Mouse (Mus musculus): ENCODE data around the gene Egfl6. TPM values are rescaled to one million over a fixed set of nuclear protein-coding genes. Genes with fewer than 3 reads are reported as not detected.
"Not testable (repeated sequence)": the region's sequence is repeated elsewhere in the genome, so short reads cannot be mapped to it uniquely, and the experiment has no call there.

Egfl6 gene
- polyA plus RNA-seq, 1 experiment from 2014 or later, result 3.7 TPM

- no peaks in the 10 kb centered on the region for H3K9me3 ChIP-seq (replicated peaks; ENCODE audit: control insufficient read depth, low read length)
These were observed 57.4 kb downstream of the Egfl6 start for GRCm38 (mm10) chrX:166528126-166528525.

DNA sequence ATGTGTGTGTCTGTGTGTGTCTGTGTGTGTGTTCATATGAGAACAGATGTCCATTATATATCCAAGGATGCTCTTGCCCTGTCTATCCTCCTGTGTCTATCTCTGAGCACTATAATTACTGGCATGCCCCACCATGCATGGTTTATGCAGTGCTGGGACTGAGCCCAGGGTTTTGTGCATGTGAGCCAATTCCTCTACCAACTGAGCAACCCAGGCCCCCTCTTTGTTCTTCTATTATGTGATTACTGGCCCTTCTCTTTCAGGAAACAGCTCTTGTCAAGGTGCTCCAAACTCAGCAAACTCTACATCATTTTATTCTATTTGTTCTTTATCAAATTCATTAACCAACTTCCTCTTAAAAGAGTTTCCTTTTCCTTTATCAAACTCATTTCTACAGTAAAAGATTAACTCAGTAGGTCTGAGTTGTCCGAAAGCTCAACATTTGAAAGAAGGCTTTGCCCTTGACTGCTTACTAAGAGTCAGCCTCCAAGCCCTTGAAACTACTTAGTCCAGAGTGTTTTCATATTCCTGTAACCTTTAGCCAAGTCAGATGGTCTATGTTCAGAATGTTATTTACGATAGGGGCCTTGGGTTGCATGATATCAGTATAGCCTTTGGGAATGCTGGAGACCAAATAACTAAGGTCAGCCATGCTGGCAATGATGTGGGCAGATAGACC is 59.7 kb downstream of the Egfl6 start:
- no peaks in the 10 kb centered on the region for H3K27me3 ChIP-seq (ENCODE audit: control insufficient read depth, insufficient read depth, low read length)
- H3K9me3 ChIP-seq (replicated peaks; ENCODE audit: control insufficient read depth, low read length), result no peaks in the 10 kb centered on the region
- H3K36me3 ChIP-seq (ENCODE audit: control insufficient read depth, insufficient read depth), result no peaks in the 10 kb centered on the region
- WGBS, result 78% methylated on average over 2 of the region's 2 CpGs
- no peak overlapping the region for H3K27ac ChIP-seq (ENCODE audit: low read length)
- H3K4me3 ChIP-seq (ENCODE audit: low read length), result no peak overlapping the region
- H3K9ac ChIP-seq (ENCODE audit: low read length), result no peak overlapping the region
- H3K4me1 ChIP-seq (ENCODE audit: control insufficient read depth, insufficient read depth, low read length), result no peaks in the 10 kb centered on the region
- no peak overlapping the region for H3K4me2 ChIP-seq (ENCODE audit: low read depth, low read length)
- ATAC-seq (replicated peaks; ENCODE audit: extremely low read depth, insufficient read depth, low FRiP score), result no peak

More at GRCm38 (mm10) chrX:166528126-166528525, 57.4 kb downstream of the Egfl6 start:
- 77% methylated on average over 3 of the region's 3 CpGs for WGBS
- H3K9ac ChIP-seq (ENCODE audit: low read length), result no peak overlapping the region
- no peak for ATAC-seq (replicated peaks; ENCODE audit: extremely low read depth, insufficient read depth, low FRiP score)
- H3K4me2 ChIP-seq (ENCODE audit: low read depth, low read length), result no peak overlapping the region
- no peaks in the 10 kb centered on the region for H3K36me3 ChIP-seq (ENCODE audit: control insufficient read depth, insufficient read depth)
- no peaks in the 10 kb centered on the region for H3K4me1 ChIP-seq (ENCODE audit: control insufficient read depth, insufficient read depth, low read length)
- H3K27ac ChIP-seq (ENCODE audit: low read length), result no peak overlapping the region
- no peaks in the 10 kb centered on the region for H3K27me3 ChIP-seq (ENCODE audit: control insufficient read depth, insufficient read depth, low read length)
- no peak overlapping the region for H3K4me3 ChIP-seq (ENCODE audit: low read length)

GRCm38 (mm10) chrX:166520782-166521181 is 64.7 kb downstream of the Egfl6 start:
- H3K27ac ChIP-seq (ENCODE audit: low read length), result no peak overlapping the region
- no peaks in the 10 kb centered on the region for H3K9me3 ChIP-seq (replicated peaks; ENCODE audit: control insufficient read depth, low read length)
- 79% methylated on average over 5 of the region's 5 CpGs for WGBS

GRCm38 (mm10) chrX:166518345-166518744 is 67.2 kb downstream of the Egfl6 start, which contains the start of gene Tceanc:
Gene Tceanc, minus strand, starts transcription at chrX:166518567.
- Histone ChIP-seq H3K4me1 (ENCODE audit: control insufficient read depth, insufficient read depth, low read length) (no peaks in the 10 kb centered on the region), H3K27ac (ENCODE audit: low read length) (no peak within 1 kb of the TSS), H3K27me3 (ENCODE audit: control insufficient read depth, insufficient read depth, low read length) (no peaks in the 10 kb centered on the region), H3K9me3 (replicated peaks; ENCODE audit: control insufficient read depth, low read length) (no peaks in the 10 kb centered on the region), H3K9ac (ENCODE audit: low read length) (no peak within 1 kb of the TSS), H3K4me3 (ENCODE audit: low read length) (no peak within 1 kb of the TSS), H3K36me3 (ENCODE audit: control insufficient read depth, insufficient read depth) (no peaks in the 10 kb centered on the region), H3K4me2 (ENCODE audit: low read depth, low read length) (no peak within 1 kb of the TSS)
- no peak for ATAC-seq (replicated peaks; ENCODE audit: extremely low read depth, insufficient read depth, low FRiP score)
- 66% methylated on average over 16 of the region's 16 CpGs for WGBS

More at GRCm38 (mm10) chrX:166520782-166521181, 64.7 kb downstream of the Egfl6 start:
- no peak for ATAC-seq (replicated peaks; ENCODE audit: extremely low read depth, insufficient read depth, low FRiP score)
- Histone ChIP-seq H3K9ac (ENCODE audit: low read length) (no peak overlapping the region), H3K36me3 (ENCODE audit: control insufficient read depth, insufficient read depth) (no peaks in the 10 kb centered on the region), H3K4me2 (ENCODE audit: low read depth, low read length) (no peak overlapping the region), H3K4me3 (ENCODE audit: low read length) (no peak overlapping the region), H3K27me3 (ENCODE audit: control insufficient read depth, insufficient read depth, low read length) (no peaks in the 10 kb centered on the region), H3K4me1 (ENCODE audit: control insufficient read depth, insufficient read depth, low read length) (no peaks in the 10 kb centered on the region)

GRCm38 (mm10) chrX:166516631-166517030 is 68.9 kb downstream of the Egfl6 start:
- Histone ChIP-seq H3K27ac (ENCODE audit: low read length) (no peak overlapping the region), H3K27me3 (ENCODE audit: control insufficient read depth, insufficient read depth, low read length) (no peaks in the 10 kb centered on the region), H3K4me1 (ENCODE audit: control insufficient read depth, insufficient read depth, low read length) (no peaks in the 10 kb centered on the region), H3K4me2 (ENCODE audit: low read depth, low read length) (no peak overlapping the region), H3K4me3 (ENCODE audit: low read length) (no peak overlapping the region), H3K9ac (ENCODE audit: low read length) (no peak overlapping the region), H3K36me3 (ENCODE audit: control insufficient read depth, insufficient read depth) (no peaks in the 10 kb centered on the region), H3K9me3 (replicated peaks; ENCODE audit: control insufficient read depth, low read length) (no peaks in the 10 kb centered on the region)
- WGBS, result 95% methylated on average over 1 of the region's 1 CpGs
- ATAC-seq (replicated peaks; ENCODE audit: extremely low read depth, insufficient read depth, low FRiP score), result no peak

DNA sequence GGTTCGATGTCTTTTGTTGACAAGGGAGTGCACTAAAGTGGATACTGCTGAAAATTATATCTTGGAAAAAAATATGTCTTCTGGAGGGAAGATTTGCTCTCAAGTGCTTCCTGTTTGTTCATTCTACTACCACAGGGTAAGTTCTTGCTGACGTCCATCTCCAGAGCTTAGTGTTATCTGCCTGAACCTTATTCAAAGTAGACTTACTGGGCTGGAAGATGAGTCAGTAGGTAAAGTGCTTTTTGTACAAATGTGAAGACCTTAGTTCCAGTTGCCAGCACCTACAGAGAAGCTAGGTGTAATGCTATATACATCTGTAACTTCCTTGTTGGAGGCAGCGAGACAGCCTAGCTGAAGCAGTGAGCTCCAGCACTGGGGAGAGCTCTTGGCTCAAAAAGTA is 69.6 kb downstream of the Egfl6 start:
- Histone ChIP-seq H3K27me3 (ENCODE audit: control insufficient read depth, insufficient read depth, low read length) (no peaks in the 10 kb centered on the region), H3K27ac (ENCODE audit: low read length) (no peak overlapping the region), H3K36me3 (ENCODE audit: control insufficient read depth, insufficient read depth) (no peaks in the 10 kb centered on the region), H3K9me3 (replicated peaks; ENCODE audit: control insufficient read depth, low read length) (no peaks in the 10 kb centered on the region), H3K9ac (ENCODE audit: low read length) (no peak overlapping the region), H3K4me2 (ENCODE audit: low read depth, low read length) (no peak overlapping the region), H3K4me3 (ENCODE audit: low read length) (no peak overlapping the region), H3K4me1 (ENCODE audit: control insufficient read depth, insufficient read depth, low read length) (no peaks in the 10 kb centered on the region)
- no peak for ATAC-seq (replicated peaks; ENCODE audit: extremely low read depth, insufficient read depth, low FRiP score)
- WGBS, result 80% methylated on average over 3 of the region's 3 CpGs

DNA sequence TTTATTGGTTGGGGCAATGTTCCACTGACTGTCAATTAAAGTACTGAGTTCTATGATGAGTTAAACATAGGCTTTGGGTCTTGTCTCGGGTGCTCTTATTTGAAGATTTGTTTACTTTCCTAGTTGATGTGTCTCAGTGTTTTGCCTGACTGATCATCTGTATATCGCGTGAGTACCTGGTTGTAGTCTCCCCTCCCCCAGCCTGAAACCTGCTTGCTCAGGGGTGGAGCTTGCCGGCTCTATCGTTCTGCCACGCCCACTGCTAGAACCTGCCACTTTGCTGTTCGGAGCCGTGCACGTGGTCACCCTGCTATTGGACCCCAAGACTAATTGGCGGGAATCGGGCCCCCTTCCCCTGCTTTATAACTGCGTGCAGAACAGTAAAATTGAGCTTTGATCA is 71.5 kb downstream of the Egfl6 start:
- not testable (repeated sequence) for H3K27me3 ChIP-seq (ENCODE audit: control insufficient read depth, insufficient read depth, low read length); ATAC-seq (replicated peaks; ENCODE audit: extremely low read depth, insufficient read depth, low FRiP score); H3K9me3 ChIP-seq (replicated peaks; ENCODE audit: control insufficient read depth, low read length); H3K27ac ChIP-seq (ENCODE audit: low read length); H3K9ac ChIP-seq (ENCODE audit: low read length); H3K36me3 ChIP-seq (ENCODE audit: control insufficient read depth, insufficient read depth); H3K4me1 ChIP-seq (ENCODE audit: control insufficient read depth, insufficient read depth, low read length)
- WGBS, result 23% methylated on average over 12 of the region's 12 CpGs
- Histone ChIP-seq H3K4me3 (ENCODE audit: low read length) (0 out of 2 replicates have a peak overlapping the region, but pooled peaks have one; percentile 4), H3K4me2 (ENCODE audit: low read depth, low read length) (peak overlapping the region; percentile 47)

DNA sequence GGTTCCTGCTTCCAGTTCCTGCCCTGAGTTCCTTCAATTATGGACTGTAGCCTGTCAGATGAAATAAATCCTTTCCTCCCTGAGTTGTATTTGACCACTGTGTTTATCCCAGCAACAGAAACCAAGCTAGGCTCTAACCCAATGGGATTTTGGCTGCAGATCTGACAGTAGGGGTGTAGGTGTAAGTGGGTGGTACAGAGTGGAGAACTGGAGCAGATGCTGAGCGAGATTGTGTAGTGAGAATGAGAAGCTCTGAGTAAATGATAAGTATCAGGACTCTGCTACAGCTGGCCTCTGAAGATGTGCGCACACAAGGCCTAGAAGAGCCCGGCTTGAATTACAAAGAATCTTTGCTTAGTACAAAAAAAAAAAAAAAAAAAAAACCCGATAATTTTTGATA is 73.4 kb downstream of the Egfl6 start:
- Histone ChIP-seq H3K4me2 (ENCODE audit: low read depth, low read length) (no peak overlapping the region), H3K27me3 (ENCODE audit: control insufficient read depth, insufficient read depth, low read length) (no peaks in the 10 kb centered on the region), H3K4me3 (ENCODE audit: low read length) (no peak overlapping the region), H3K9me3 (replicated peaks; ENCODE audit: control insufficient read depth, low read length) (no peaks in the 10 kb centered on the region), H3K9ac (ENCODE audit: low read length) (no peak overlapping the region), H3K4me1 (ENCODE audit: control insufficient read depth, insufficient read depth, low read length) (no peaks in the 10 kb centered on the region), H3K27ac (ENCODE audit: low read length) (no peak overlapping the region), H3K36me3 (ENCODE audit: control insufficient read depth, insufficient read depth) (no peaks in the 10 kb centered on the region)
- WGBS, result 78% methylated on average over 4 of the region's 4 CpGs
- ATAC-seq (replicated peaks; ENCODE audit: extremely low read depth, insufficient read depth, low FRiP score), result no peak

DNA sequence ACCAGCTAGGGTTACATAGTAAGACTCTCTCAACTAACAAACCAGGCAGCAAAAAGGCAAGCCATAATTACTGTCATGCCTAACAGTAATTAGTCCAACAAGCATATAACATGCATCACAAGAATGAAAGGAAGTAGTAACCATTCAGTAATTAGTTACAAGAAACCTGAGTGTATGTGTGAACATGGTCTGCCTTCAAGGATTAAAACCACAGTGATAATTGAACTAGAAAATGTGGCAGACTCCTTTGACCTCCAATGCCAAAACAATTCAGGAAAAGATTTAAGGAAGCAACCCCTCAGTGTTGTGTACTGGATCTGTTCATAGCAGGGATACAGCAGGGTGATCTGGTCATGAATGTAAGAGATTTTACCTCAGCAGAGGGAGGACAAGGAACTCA is 74.4 kb downstream of the Egfl6 start:
- no peak overlapping the region for H3K4me3 ChIP-seq (ENCODE audit: low read length)
- no peak overlapping the region for H3K27ac ChIP-seq (ENCODE audit: low read length)
- H3K9ac ChIP-seq (ENCODE audit: low read length), result no peak overlapping the region
- peak overlapping the region; percentile 60; the same call in 1 of the 2 replicates for H3K4me2 ChIP-seq (ENCODE audit: low read depth, low read length)
- H3K4me1 ChIP-seq (ENCODE audit: control insufficient read depth, insufficient read depth, low read length), result no peaks in the 10 kb centered on the region
- no peak for ATAC-seq (replicated peaks; ENCODE audit: extremely low read depth, insufficient read depth, low FRiP score)
- H3K9me3 ChIP-seq (replicated peaks; ENCODE audit: control insufficient read depth, low read length), result no peaks in the 10 kb centered on the region
- no peaks in the 10 kb centered on the region for H3K27me3 ChIP-seq (ENCODE audit: control insufficient read depth, insufficient read depth, low read length)
- no peaks in the 10 kb centered on the region for H3K36me3 ChIP-seq (ENCODE audit: control insufficient read depth, insufficient read depth)
